Mouse (Mus musculus) kidney, adult 2 months (tissue): ENCODE results near the gene Klc2. TPM values are rescaled to one million over a fixed set of nuclear protein-coding genes. Genes with fewer than 3 reads are reported as not detected.
"Not testable (repeated sequence)": the region's sequence is repeated elsewhere in the genome, so short reads cannot be mapped to it uniquely, and the experiment has no call there.

Source experiments
- DNase-seq: peaks from one replicate; pipeline ENCODE4 v3.0.0; 2021
- H3K27ac ChIP-seq: fragments of 200-500 bp; 2 replicates; pipeline ENCODE4 v1.5.1; 2012; ENCODE audit warnings: low read depth, low read length, control low read depth, inconsistent platforms; ENCODE audit not compliant: insufficient read depth
- H3K27me3 ChIP-seq: fragments of 200-500 bp; replicated peaks from 2 replicates; pipeline ENCODE4 v1.6.1; 2012; ENCODE audit warnings: mild to moderate bottlenecking, moderate library complexity, low read length, inconsistent platforms; ENCODE audit not compliant: control insufficient read depth, insufficient read depth
- H3K36me3 ChIP-seq: fragments of 200-500 bp; 2 replicates; pipeline ENCODE4 v1.6.1; 2012; ENCODE audit warnings: mild to moderate bottlenecking, moderate library complexity, low read length, inconsistent platforms; ENCODE audit not compliant: control insufficient read depth, insufficient read depth
- H3K4me1 ChIP-seq: fragments of 200-500 bp; 2 replicates; pipeline ENCODE4 v1.6.1; 2011; ENCODE audit warnings: low read length; ENCODE audit not compliant: control insufficient read depth, insufficient read depth
- H3K4me3 ChIP-seq: fragments of 200-500 bp; 2 replicates; pipeline ENCODE4 v1.5.1; 2011; ENCODE audit warnings: mild to moderate bottlenecking, low read depth, low read length, control low read depth; ENCODE audit not compliant: insufficient read depth
- CTCF ChIP-seq: fragments of 200-500 bp; conservative IDR thresholded peaks from 2 replicates; pipeline ENCODE4 v1.5.1; 2011; ENCODE audit warnings: low read depth, mild to moderate bottlenecking, control low read depth, low read length, moderate library complexity, mixed read lengths; ENCODE audit not compliant: insufficient read depth, insufficient read length
- POLR2A ChIP-seq: fragments of 200-500 bp; IDR thresholded peaks from one replicate; pipeline ENCODE4 v1.6.1; 2011; ENCODE audit warnings: low read depth, low read length, control low read depth
- WGBS: fragments of 180-500 bp; shearing (Covaris S2); methylation state at CpG from one replicate; pipeline ENCODE4 v1.1.7; 2018; 5-methylcytosine and 5-hydroxymethylcytosine counted together
- polyA plus RNA-seq: library from polyadenylated mRNA; depleted of rRNA; stranded (reverse); fragments of >200 nt; gene quantifications from 2 replicates; pipeline ENCODE4 v1.2.3, GENCODE M21; 2012

The Klc2 gene
- polyA plus RNA-seq, 1 experiment, result 38.8 TPM

DNA sequence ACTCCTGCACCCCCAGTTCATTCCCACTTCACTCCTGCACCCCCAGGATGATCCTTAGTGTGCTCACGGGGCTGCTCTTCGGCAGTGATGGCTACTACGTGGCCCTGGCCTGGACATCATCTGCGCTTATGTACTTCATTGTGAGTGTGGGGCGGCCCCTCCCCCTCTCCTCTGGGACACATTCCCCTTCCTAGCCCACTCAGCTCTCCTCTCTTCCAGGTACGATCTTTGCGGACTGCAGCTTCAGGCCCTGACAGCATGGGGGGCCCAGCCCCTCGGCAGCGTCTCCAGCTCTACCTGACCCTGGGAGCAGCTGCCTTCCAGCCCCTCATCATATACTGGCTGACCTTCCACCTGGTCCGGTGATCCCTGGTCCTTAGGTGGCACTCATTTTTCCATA, 26.3 kb downstream of the Klc2 start:
- no peak for DNase-seq
- Histone ChIP-seq H3K4me1 (peaks cover 10% of the 10 kb centered on the region), H3K27ac (no peak overlapping the region), H3K27me3 (no peaks in the 10 kb centered on the region), H3K36me3 (no peaks in the 10 kb centered on the region), H3K4me3 (no peak overlapping the region)
- TF ChIP-seq POLR2A (no peak), CTCF (no peak)
- 95% methylated on average over 10 of the region's 10 CpGs for WGBS

DNA sequence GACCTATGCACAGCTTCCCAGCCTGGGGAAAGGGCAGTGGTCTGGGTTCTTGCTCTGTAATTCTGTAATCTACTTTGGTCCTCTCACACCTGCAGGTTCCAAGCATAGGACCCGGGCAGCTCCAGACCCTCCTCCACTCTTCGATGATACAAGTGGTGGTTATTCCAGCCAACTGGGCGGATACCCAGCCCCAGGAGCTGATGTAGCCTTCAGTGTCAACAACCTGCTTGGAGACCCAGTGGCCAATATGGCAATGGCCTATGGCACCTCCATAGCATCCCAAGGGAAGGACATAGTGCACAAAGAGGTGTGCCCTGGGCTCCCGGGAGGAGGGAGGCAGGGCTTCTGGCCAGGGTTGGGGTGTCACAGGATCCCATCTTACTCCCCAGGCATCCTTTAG, 29.0 kb downstream of the Klc2 start:
- no peaks in the 10 kb centered on the region for H3K27me3 ChIP-seq
- 87% methylated on average over 4 of the region's 4 CpGs for WGBS
- no peak for DNase-seq
- peaks cover 13% of the 10 kb centered on the region for H3K4me1 ChIP-seq
- H3K36me3 ChIP-seq, result no peaks in the 10 kb centered on the region
- no peak overlapping the region for H3K27ac ChIP-seq
- H3K4me3 ChIP-seq, result peak overlapping the region; percentile 84; the same call in 1 of the 2 replicates
- no peak for TF ChIP-seq CTCF
- no peak for TF ChIP-seq POLR2A

GRCm38 (mm10) chr19:5087884-5088728, 30.3 kb downstream of the Klc2 start, which contains the start of gene Yif1a:
TSS of gene Yif1a (plus strand) at chr19:5088538.
- H3K4me3 ChIP-seq, result peak within 1 kb of the TSS; percentile 84
- TF ChIP-seq CTCF (peak; percentile 57), POLR2A (peak; percentile 78)
- under 1% methylated on average over 58 of the region's 58 CpGs for WGBS
- H3K4me1 ChIP-seq, result peaks cover 13% of the 10 kb centered on the region
- H3K27me3 ChIP-seq, result no peaks in the 10 kb centered on the region
- H3K36me3 ChIP-seq, result no peaks in the 10 kb centered on the region
- H3K27ac ChIP-seq, result peak within 1 kb of the TSS; percentile 64
- peak; percentile 100 for DNase-seq

DNA sequence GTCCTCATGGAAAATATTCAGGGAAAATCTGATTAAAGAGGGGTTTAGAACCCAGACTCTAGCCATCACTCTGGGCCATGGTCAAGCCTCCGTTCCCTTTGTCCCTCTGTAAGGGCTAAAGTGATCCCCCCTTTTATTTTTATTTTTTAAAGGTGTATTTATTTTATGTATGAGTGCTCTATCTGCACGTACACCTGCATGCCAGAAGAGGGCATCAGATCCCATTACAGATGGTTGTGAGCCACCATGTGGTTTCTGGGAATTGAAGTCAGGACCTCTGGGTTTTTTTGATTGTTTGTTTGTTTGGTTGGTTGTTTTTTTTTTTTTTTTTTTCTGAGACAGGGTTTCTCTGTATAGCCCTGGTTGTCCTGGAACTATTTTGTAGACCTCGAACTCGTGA, 31.8 kb downstream of the Klc2 start:
- not testable (repeated sequence) for H3K4me3 ChIP-seq, H3K27ac ChIP-seq, H3K36me3 ChIP-seq, DNase-seq, H3K27me3 ChIP-seq
- 66% methylated on average over 4 of the region's 4 CpGs for WGBS
- H3K4me1 ChIP-seq, result peaks cover 13% of the 10 kb centered on the region

DNA sequence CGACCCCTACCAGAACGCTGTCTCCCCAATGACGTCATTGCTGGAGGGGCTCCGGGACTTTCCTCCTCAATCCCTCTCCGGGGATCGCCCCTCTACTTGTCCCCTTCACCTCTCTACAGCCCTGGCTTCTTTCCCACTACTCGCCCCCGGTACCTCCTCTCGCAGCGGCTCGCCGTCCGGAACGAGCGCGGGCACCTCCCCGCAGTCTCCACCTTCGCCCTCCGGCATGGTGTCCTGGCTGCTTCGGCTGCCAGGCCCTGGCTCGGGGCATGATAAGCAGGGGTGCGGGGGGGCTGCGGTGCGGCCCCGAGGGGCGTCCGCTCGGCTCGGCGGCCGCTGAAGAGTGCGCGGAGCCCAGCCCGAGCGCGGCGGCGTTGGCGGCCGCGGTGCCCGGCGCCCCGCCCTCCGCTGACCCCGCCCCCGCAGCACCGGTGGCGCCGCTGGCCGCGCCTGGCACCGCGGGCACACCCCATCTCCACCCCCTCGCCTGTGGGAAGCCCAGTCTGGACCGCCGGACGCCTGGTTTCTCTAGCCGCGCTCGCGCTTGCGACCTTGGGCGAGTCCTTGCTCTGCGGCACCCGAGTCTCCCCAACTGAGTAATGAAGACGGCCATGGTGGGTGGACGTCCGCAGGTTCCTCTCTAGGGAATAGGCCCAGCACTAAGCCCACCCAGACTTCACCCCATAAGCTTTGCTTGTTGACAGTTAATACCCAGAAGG, 33.1 kb downstream of the Klc2 start, which contains the start of gene Tmem151a:
Gene Tmem151a, minus strand, starts transcription at position 387 of the 719 bp plus-strand sequence.
- Histone ChIP-seq H3K27me3 (no peaks in the 10 kb centered on the region), H3K36me3 (no peaks in the 10 kb centered on the region), H3K4me3 (peak within 1 kb of the TSS; percentile 55), H3K4me1 (peaks cover 13% of the 10 kb centered on the region), H3K27ac (peak within 1 kb of the TSS; percentile 43; the same call in 1 of the 2 replicates)
- under 1% methylated on average over 66 of the region's 69 CpGs for WGBS
- DNase-seq, result peak; percentile 60
- TF ChIP-seq CTCF (no peak), POLR2A (no peak)

DNA sequence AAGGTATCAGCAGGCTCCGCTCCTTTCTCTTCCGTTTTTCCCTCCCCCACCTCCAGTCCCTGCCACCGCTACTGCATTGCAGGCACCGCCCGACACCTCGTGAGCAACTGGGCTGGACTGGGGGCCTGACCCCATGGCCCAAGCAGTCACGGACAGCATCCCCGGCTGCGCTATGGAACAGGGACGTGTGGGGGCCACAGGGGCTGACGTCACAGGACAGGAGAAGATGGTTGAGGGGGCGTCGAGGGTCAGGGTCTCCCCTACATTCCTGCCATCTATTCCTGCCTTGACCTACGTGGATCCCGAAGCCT, 33.6 kb downstream of the Klc2 start:
- Histone ChIP-seq H3K4me3 (peak overlapping the region; percentile 55), H3K4me1 (peaks cover 13% of the 10 kb centered on the region), H3K36me3 (no peaks in the 10 kb centered on the region), H3K27me3 (no peaks in the 10 kb centered on the region), H3K27ac (no peak overlapping the region)
- TF ChIP-seq POLR2A (no peak), CTCF (no peak)
- no peak for DNase-seq
- 5% methylated on average over 15 of the region's 15 CpGs for WGBS
